Mouse (Mus musculus) hindbrain, embryonic 11.5 days (tissue): ENCODE measurements around the gene Serpinb6b. TPM values are rescaled to one million over a fixed set of nuclear protein-coding genes. Genes with fewer than 3 reads are reported as not detected.

Experiments
- ATAC-seq: fragments of 200-750 bp; cut with Nextera tagmentation; 2 replicates; pipeline ENCODE4 v1.8.0; 2017; ENCODE audit warnings: mild to moderate bottlenecking, moderate TSS enrichment, moderate library complexity; ENCODE audit not compliant: low FRiP score
- DNase-seq: peaks from one replicate; pipeline ENCODE4 v3.0.0-alpha.2; 2015; ENCODE audit warnings: low spot score
- H3K27ac ChIP-seq: fragments of 300-500 bp; sonication (generic); 2 replicates; pipeline ENCODE4 v1.5.1; 2014; ENCODE audit warnings: mild to moderate bottlenecking, low read depth, low read length
- H3K27me3 ChIP-seq: fragments of 300-500 bp; sonication (generic); 2 replicates; pipeline ENCODE4 v1.6.1; 2014; ENCODE audit warnings: mild to moderate bottlenecking, low read length, moderate library complexity, mixed read lengths; ENCODE audit not compliant: control insufficient read depth, insufficient read depth
- H3K36me3 ChIP-seq: fragments of 300-500 bp; sonication (generic); 2 replicates; pipeline ENCODE4 v1.6.1; 2014; ENCODE audit warnings: mild to moderate bottlenecking, low read length, moderate library complexity, mixed read lengths; ENCODE audit not compliant: control insufficient read depth, insufficient read depth
- H3K4me1 ChIP-seq: fragments of 300-500 bp; sonication (generic); replicated peaks from 2 replicates; pipeline ENCODE4 v1.6.1; 2014; ENCODE audit warnings: low read length, mixed read lengths; ENCODE audit not compliant: control insufficient read depth, insufficient read depth
- H3K4me2 ChIP-seq: fragments of 300-500 bp; sonication (generic); replicated peaks from 2 replicates; pipeline ENCODE4 v1.6.1; 2014; ENCODE audit warnings: mild to moderate bottlenecking, low read depth, low read length
- H3K4me3 ChIP-seq: fragments of 300-500 bp; sonication (generic); 2 replicates; pipeline ENCODE4 v1.5.1; 2014; ENCODE audit warnings: low read depth, low read length
- H3K9ac ChIP-seq: fragments of 300-500 bp; sonication (generic); 2 replicates; pipeline ENCODE4 v1.6.1; 2014; ENCODE audit warnings: low read depth, low read length
- H3K9me3 ChIP-seq: fragments of 300-500 bp; sonication (generic); 2 replicates; pipeline ENCODE4 v1.6.1; 2016; ENCODE audit warnings: low read length; ENCODE audit not compliant: control insufficient read depth
- WGBS: fragments of 180-500 bp; shearing (Covaris S2); extraction: QIAGEN DNeasy Blood & Tissue Kit; methylation state at CpG from one replicate; pipeline ENCODE4 v1.1.7; 2014; 5-methylcytosine and 5-hydroxymethylcytosine counted together
- polyA plus RNA-seq: library from polyadenylated mRNA; unstranded; fragments of >200 nt; fragmentation: Nextera tagmentation; extraction: Ambion mirVana; gene quantifications from 2 replicates; pipeline ENCODE4 v1.2.1, GENCODE M21; 2014

The Serpinb6b gene
- polyA plus RNA-seq, 1 experiment from 2014 or later: 0.76 TPM

DNA sequence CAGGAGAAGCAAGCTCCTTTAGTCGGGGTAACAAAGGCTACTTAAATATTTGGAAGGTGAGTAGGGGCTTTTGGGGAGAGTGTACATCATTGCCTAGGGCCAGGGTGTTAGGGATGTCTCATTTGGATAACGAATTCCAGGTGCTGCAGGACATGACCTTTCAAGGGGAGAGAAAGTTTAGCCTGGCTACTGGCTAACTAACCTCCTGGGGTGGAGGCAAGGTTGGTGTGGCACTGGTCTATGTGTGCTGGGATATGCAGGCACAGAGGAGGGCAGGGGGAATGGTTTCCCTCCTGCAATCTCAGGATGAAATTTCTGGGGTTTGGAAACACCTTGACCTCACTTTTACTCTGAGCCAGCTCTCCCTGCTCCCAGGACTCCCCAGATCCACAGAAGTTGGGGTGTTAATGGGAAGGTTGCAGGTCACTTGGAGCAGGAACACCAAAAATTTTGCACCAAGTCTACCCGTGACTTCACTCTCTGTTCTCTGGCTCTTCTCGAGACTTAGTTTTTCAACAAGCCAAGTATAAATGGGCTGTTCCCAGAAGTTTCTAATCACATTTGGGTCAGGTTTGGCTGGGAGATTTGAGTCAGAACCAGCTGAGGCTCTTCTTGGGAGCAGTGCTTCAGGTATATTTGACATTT is 4.1 kb downstream of the Serpinb6b start:
- no peak overlapping the region for H3K4me3 ChIP-seq
- DNase-seq: no peak
- no peaks in the 10 kb centered on the region for H3K4me1 ChIP-seq
- ATAC-seq: no peak
- no peaks in the 10 kb centered on the region for H3K27me3 ChIP-seq
- WGBS: 75% methylated on average over 4 of the region's 4 CpGs
- no peak overlapping the region for H3K27ac ChIP-seq
- H3K9ac ChIP-seq: no peak overlapping the region
- H3K9me3 ChIP-seq: no peaks in the 10 kb centered on the region
- H3K36me3 ChIP-seq: no peaks in the 10 kb centered on the region
- no peak overlapping the region for H3K4me2 ChIP-seq

DNA sequence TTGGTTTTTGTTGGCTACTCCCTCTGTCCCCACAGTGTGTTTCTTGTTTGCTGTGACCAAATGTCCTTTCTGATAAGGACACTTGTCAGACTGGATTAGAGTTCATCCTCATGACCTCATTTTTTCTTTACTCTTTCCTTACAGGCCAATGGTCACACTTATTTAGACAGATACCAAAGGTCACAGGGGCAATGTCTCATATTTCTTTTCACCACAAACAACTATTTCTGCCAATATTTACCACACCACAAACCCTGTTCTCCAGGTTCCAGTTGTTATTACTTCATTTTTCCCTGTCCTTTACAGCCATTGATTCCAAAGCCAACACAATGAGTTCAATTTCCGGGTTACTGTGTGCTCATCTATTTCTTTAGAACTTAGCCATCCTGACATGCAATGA is 4.6 kb downstream of the Serpinb6b start:
- no peak overlapping the region for H3K4me2 ChIP-seq

GRCm38 (mm10) chr13:32970776-32971175 is 5.8 kb downstream of the Serpinb6b start:
- no peak overlapping the region for H3K9ac ChIP-seq
- no peak for DNase-seq
- WGBS: 91% methylated on average over 3 of the region's 3 CpGs
- H3K27me3 ChIP-seq: no peaks in the 10 kb centered on the region
- H3K36me3 ChIP-seq: no peaks in the 10 kb centered on the region
- no peak overlapping the region for H3K4me2 ChIP-seq
- no peak for ATAC-seq
- no peaks in the 10 kb centered on the region for H3K4me1 ChIP-seq
- H3K9me3 ChIP-seq: no peaks in the 10 kb centered on the region
- no peak overlapping the region for H3K4me3 ChIP-seq
- H3K27ac ChIP-seq: no peak overlapping the region

More for the DNA sequence above, 4.6 kb downstream of the Serpinb6b start:
- 86% methylated on average over 1 of the region's 1 CpGs for WGBS
- no peak overlapping the region for H3K9ac ChIP-seq
- H3K36me3 ChIP-seq: no peaks in the 10 kb centered on the region
- H3K27me3 ChIP-seq: no peaks in the 10 kb centered on the region
- no peak overlapping the region for H3K4me3 ChIP-seq
- no peak overlapping the region for H3K27ac ChIP-seq
- DNase-seq (no peak), ATAC-seq (no peak)
- H3K9me3 ChIP-seq: no peaks in the 10 kb centered on the region
- H3K4me1 ChIP-seq: no peaks in the 10 kb centered on the region

DNA sequence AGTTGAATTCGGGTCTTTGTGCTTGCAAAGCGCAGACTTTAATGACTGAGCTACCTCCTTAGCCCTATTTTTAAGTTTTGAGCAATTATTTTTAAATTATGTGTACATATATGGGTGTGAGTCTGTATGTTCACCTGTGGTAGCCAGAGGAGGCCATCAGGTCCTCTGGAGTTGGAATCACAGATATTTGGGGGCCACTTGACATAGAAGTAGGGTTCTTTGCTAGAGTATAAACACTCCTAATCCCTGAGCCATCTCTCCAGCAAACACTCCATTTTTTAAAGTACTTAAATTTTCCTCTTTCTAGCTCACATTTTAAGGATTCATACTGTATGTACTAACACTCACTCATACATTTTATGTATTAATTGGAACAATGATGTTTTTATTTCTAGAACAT is 9.3 kb downstream of the Serpinb6b start:
- H3K4me1 ChIP-seq: no peaks in the 10 kb centered on the region
- no peaks in the 10 kb centered on the region for H3K9me3 ChIP-seq
- no peak overlapping the region for H3K4me3 ChIP-seq
- 85% methylated on average over 2 of the region's 2 CpGs for WGBS
- ATAC-seq: no peak
- H3K36me3 ChIP-seq: no peaks in the 10 kb centered on the region
- no peak overlapping the region for H3K4me2 ChIP-seq
- DNase-seq: no peak
- H3K27ac ChIP-seq: no peak overlapping the region
- no peaks in the 10 kb centered on the region for H3K27me3 ChIP-seq
- no peak overlapping the region for H3K9ac ChIP-seq

DNA sequence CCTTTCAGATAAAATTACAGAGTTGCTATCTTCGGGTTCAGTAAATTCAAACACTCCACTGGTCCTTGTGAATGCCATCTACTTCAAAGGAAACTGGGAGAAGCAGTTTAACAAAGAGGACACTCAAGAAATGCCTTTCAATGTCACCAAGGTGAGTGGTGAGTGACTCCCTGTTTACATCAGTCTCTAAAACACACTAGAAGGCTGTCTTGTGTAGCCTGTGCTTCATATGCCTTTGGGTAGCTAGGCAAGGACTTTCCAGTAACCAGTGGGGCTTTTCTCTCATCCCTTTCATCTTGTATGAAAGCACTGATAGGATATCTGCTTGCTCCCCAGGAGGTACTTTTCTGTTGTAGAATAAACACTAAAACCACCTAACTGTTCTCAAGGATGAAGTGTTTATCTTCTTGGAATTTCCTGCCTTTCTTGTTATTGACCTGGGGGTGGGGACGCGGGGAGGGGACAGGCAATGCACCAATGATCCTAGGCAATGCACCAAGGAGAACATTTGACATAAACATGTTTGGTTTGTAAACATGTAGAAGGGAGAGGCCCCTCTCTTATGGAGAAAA is 10.0 kb downstream of the Serpinb6b start:
- whole genome bisulfite sequencing: 74% methylated on average over 3 of the region's 3 CpGs
- DNase-seq: no peak

GRCm38 (mm10) chr13:32975710-32976109 is 10.7 kb downstream of the Serpinb6b start:
- ATAC-seq: no peak
- WGBS: 68% methylated on average over 2 of the region's 2 CpGs

More for the DNA sequence above, 10.0 kb downstream of the Serpinb6b start:
- no peak overlapping the region for H3K4me3 ChIP-seq
- no peak overlapping the region for H3K4me2 ChIP-seq
- no peaks in the 10 kb centered on the region for H3K4me1 ChIP-seq
- ATAC-seq: no peak
- H3K36me3 ChIP-seq: no peaks in the 10 kb centered on the region
- no peaks in the 10 kb centered on the region for H3K9me3 ChIP-seq
- H3K27ac ChIP-seq: no peak overlapping the region
- H3K27me3 ChIP-seq: no peaks in the 10 kb centered on the region
- no peak overlapping the region for H3K9ac ChIP-seq

DNA sequence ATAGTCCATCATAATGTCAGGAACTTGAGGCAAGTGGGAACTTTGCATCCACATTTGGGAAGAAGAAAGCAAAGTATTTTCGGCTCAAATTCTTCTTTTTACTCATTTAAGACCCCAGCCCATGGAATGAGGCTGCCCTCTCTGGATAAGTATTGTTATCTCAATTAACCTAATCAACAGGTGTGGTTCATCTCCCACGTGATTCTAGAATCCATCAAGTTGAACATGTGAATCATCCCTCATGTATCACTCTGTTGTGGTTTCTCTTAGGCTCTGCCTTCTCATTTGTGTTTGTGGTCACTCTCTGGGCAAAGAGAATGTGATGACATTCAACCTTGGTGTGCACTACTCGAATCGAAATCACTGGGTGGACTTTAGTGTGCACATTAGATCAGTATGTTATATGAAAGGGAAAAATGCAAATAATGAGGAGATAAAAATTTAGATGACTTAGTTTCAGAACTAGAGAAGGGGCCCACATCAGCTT is 17.6 kb downstream of the Serpinb6b start:
- Histone ChIP-seq H3K9ac (no peak overlapping the region), H3K36me3 (no peaks in the 10 kb centered on the region), H3K4me2 (no peak overlapping the region), H3K27ac (no peak overlapping the region), H3K4me3 (no peak overlapping the region), H3K27me3 (no peaks in the 10 kb centered on the region), H3K4me1 (no peaks in the 10 kb centered on the region), H3K9me3 (no peaks in the 10 kb centered on the region)
- DNase-seq (no peak), ATAC-seq (no peak)
- WGBS: 83% methylated on average over 4 of the region's 4 CpGs

More at GRCm38 (mm10) chr13:32975710-32976109, 10.7 kb downstream of the Serpinb6b start:
- no peak overlapping the region for H3K9ac ChIP-seq
- no peaks in the 10 kb centered on the region for H3K9me3 ChIP-seq
- no peak overlapping the region for H3K4me3 ChIP-seq
- no peak overlapping the region for H3K27ac ChIP-seq
- no peaks in the 10 kb centered on the region for H3K36me3 ChIP-seq
- H3K27me3 ChIP-seq: no peaks in the 10 kb centered on the region
- DNase-seq: no peak
- no peak overlapping the region for H3K4me2 ChIP-seq
- H3K4me1 ChIP-seq: no peaks in the 10 kb centered on the region

DNA sequence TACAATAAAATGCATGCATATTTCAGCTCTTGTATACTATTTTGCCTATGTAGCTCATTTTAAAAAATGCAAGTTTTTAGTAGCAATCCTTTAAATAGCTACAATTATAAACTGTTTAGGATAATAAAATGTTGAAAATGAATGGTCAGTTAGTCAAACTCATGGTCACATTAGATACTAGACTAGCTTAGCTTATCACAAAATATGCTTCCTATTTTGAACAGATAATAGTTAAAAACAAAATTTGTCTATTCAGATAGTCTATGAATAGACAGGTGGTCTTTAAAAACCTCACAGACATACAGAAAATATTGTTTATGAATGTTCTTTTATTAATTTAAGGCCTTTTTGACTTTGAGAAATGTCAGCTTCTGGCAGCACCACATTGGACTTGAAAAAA is 21.2 kb downstream of the Serpinb6b start:
- ATAC-seq: no peak
- Histone ChIP-seq H3K4me1 (no peaks in the 10 kb centered on the region), H3K9ac (no peak overlapping the region), H3K9me3 (no peaks in the 10 kb centered on the region), H3K36me3 (no peaks in the 10 kb centered on the region), H3K4me3 (no peak overlapping the region), H3K27ac (no peak overlapping the region), H3K4me2 (no peak overlapping the region), H3K27me3 (no peaks in the 10 kb centered on the region)
- no peak for DNase-seq
